Mouse (Mus musculus): Measurements from ENCODE around the gene Csrnp3.

GRCm38 (mm10) chr2:65826314-65826713 lies 19.3 kb upstream of the Csrnp3 start:
- TF ChIP-seq CTCF (IDR thresholded peaks at IDR 0.05) (no peak), EP300 (IDR thresholded peaks at IDR 0.05; ENCODE audit: insufficient read depth, low read depth, low read length) (no peak)
